Mouse (Mus musculus): Measurements from ENCODE around the gene Actn3.

DNA sequence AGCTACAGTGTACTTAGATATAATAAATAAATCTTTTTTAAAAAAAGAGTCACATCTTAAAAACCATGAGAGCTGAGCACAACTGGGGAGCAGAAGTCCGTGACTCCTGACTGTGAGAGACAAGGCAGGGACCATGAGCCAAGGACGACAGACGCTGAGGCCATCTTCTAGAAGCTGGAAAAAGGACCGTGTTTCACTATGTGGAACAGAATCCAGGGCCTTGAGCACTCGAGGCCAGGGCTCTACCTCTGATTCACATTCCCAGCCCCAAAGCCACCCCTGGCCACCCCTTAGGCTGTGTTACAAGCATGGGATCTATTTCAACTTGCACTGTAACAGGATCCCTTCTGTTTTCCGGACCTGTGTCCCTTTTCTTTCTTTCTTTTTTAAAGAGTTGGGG is 41.9 kb upstream of the Actn3 start:
- TF ChIP-seq TAL1 (IDR thresholded peaks at IDR 0.05; ENCODE audit: low read length), result no peak
- TF ChIP-seq GATA1 (IDR thresholded peaks at IDR 0.05; ENCODE audit: low read length), result no peak

Data from erythroblast, embryonic 14.5 days (primary cell).